Mouse (Mus musculus): ENCODE results near the gene Bcl9. TPM values are rescaled to one million over a fixed set of nuclear protein-coding genes. Genes with fewer than 3 reads are reported as not detected.

Bcl9 gene
- polyA plus RNA-seq, 1 experiment from 2014 or later = 60.9 TPM

DNA sequence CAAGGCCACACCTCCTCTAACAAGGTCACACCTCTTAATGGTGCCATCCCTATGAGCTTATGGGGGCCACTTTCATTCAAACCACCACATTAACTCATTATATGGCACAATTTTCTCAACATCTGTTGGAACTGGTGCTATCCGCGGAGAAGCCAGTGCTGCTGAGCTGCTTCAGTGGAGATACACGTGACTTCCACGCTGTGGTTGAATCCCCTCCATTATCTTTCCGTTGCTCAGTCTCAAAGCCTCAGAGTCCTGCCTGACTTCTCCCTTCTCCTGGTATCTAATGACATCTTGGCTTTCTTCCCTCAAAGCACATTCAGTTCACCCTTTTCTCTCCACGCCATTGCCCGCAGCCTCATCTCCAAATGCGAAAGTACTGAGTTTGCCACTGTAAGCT, 101.1 kb downstream of the Bcl9 start:
- WGBS = 93% methylated on average over 8 of the region's 8 CpGs
- H3K4me3 ChIP-seq = no peak overlapping the region
- H3K36me3 ChIP-seq = no peaks in the 10 kb centered on the region
- H3K4me1 ChIP-seq = peaks cover 11% of the 10 kb centered on the region
- no peak for ATAC-seq (ENCODE audit: low FRiP score, low read depth)
- H3K4me2 ChIP-seq (replicated peaks) = no peak overlapping the region
- H3K27ac ChIP-seq = no peak overlapping the region
- no peaks in the 10 kb centered on the region for H3K9me3 ChIP-seq
- H3K9ac ChIP-seq = no peak overlapping the region
- no peaks in the 10 kb centered on the region for H3K27me3 ChIP-seq (replicated peaks)

DNA sequence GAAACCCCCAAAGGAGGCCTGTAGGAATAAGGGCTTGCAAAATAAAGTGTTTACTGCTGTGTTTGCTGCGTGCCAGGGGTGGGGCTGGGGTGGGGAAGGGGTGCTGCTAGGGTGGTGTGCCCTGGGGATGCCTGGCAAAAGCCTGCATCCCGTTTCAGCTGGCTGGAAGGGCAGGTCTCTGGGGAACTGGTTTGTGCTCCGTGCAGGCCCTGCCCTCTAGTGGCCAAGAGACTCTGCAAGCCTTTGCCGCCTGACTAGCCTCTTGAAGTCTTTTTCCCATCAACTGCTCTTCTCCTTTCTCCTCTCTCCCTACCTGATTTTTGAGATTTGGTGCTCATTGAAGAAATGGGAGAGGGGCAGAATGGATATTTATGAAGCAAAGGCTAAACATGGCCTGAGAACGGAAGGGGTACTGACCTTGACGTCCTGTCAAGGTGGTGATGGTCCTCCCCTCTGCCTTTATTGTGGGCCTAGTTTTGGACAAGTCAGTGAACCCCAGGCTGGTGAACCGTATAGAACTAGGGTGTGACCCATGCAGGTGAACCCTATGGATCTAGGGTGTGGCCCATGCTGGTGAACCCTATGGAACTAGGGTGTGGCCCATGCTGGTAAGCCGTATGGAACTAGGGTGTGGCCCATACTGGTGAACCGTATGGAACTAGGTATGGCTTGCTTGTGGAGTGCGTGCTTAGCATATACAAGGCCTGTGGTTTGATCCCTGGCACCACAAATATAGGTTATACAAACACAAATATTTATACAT, 112.4 kb downstream of the Bcl9 start:
- Histone ChIP-seq H3K9ac (no peak overlapping the region), H3K9me3 (no peaks in the 10 kb centered on the region), H3K4me1 (no peaks in the 10 kb centered on the region), H3K27ac (no peak overlapping the region), H3K36me3 (no peaks in the 10 kb centered on the region), H3K4me2 (replicated peaks) (no peak overlapping the region), H3K4me3 (no peak overlapping the region), H3K27me3 (replicated peaks) (peaks cover 4% of the 10 kb centered on the region)
- 44% methylated on average over 10 of the region's 10 CpGs for WGBS
- ATAC-seq (ENCODE audit: low FRiP score, low read depth) = peak; percentile 48; the same call in 1 of the 2 replicates

DNA sequence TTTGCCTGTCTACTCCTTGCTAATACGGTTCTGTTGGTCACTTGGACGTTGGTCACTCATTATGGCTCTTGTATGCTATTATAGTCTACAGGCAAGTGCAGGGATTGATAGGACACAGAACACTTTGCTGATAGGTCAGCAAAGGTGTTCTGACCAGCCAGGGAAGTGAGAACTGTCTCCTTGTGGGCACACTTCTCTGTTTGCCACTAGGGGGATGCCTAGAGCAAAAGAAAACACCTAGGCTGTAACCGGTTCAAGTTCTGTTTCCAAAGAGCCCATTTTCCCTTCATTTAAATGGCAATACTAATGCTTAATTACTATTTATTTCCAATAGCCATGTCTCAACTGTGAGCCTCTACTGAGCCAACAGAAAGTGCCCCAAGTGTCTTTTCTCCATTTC, 113.9 kb downstream of the Bcl9 start:
- Histone ChIP-seq H3K4me3 (no peak overlapping the region), H3K9ac (no peak overlapping the region), H3K27me3 (replicated peaks) (peaks cover 4% of the 10 kb centered on the region), H3K9me3 (no peaks in the 10 kb centered on the region), H3K36me3 (no peaks in the 10 kb centered on the region), H3K4me1 (no peaks in the 10 kb centered on the region), H3K4me2 (replicated peaks) (no peak overlapping the region), H3K27ac (no peak overlapping the region)
- no peak for ATAC-seq (ENCODE audit: low FRiP score, low read depth)
- 50% methylated on average over 3 of the region's 3 CpGs for WGBS

DNA sequence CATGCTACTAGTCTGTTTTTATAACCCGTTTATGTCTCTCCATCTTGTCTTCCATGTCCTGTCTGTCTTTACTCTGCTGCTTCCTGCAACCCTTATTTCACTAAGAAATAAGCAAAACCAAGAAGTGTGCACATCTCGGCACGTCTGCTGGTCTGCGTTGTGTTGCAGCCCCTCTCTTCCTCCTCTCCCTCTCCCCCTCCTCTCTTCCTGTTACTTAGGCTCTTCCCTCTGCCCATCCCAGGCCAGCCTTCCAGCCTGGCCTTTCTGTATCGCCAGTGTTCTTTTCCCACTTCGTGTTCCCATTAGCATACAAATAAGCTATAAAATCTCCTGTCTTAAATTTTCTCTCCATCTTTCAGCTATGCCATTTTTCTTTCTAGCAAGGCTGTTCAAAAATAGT, 117.2 kb downstream of the Bcl9 start:
- Histone ChIP-seq H3K4me2 (replicated peaks) (no peak overlapping the region), H3K9me3 (no peaks in the 10 kb centered on the region), H3K27ac (no peak overlapping the region), H3K4me3 (no peak overlapping the region), H3K27me3 (replicated peaks) (peaks cover 4% of the 10 kb centered on the region; the same call in 1 of the 2 replicates), H3K36me3 (no peaks in the 10 kb centered on the region), H3K4me1 (no peaks in the 10 kb centered on the region), H3K9ac (no peak overlapping the region)
- 34% methylated on average over 6 of the region's 6 CpGs for WGBS
- ATAC-seq (ENCODE audit: low FRiP score, low read depth) = no peak

DNA sequence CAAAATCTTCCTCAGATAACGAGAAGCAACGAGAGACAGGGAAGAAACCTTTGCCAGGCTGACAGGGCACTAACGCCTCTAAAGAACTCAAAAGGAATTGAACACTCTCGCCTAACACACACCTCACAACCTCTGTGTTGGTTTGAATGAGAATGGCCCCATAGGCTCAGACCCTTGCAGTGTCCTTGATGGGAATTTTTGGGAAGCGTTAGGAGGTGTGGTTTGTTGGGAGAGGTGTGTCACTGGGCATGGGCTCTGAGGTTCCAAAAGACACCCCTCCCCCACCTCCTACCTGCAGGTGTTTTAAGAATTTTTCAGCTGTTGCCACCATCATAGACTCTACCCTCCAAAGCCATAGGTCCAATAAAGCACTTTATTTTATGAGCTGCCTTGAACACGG, 118.8 kb downstream of the Bcl9 start:
- H3K4me3 ChIP-seq = no peak overlapping the region

DNA sequence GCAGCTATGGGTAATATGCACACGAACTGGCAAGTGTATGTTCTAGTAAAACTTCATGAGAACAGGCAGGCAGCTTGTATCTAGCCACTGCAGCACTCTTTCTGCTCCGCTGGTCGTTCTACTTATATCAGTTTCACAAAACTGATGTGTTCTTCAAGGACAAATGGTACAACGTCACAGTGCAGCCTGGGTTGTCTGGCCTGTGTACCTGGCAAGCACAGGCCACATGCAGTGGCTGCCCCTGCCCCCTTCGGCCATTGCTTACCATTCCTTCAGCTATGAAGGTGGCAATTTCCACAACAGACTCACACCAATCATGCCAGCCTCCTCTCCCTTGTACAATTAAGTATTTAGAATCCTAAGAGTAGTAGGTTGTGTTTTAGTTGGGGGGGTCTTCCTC, 125.1 kb downstream of the Bcl9 start:
- Histone ChIP-seq H3K36me3 (peaks cover 3% of the 10 kb centered on the region; the same call in 1 of the 2 replicates), H3K4me3 (no peak overlapping the region), H3K9ac (no peak overlapping the region), H3K4me1 (no peaks in the 10 kb centered on the region), H3K4me2 (replicated peaks) (no peak overlapping the region), H3K27ac (no peak overlapping the region), H3K9me3 (no peaks in the 10 kb centered on the region), H3K27me3 (replicated peaks) (no peaks in the 10 kb centered on the region)
- WGBS = 85% methylated on average over 5 of the region's 5 CpGs
- no peak for ATAC-seq (ENCODE audit: low FRiP score, low read depth)

More for the DNA sequence above, 118.8 kb downstream of the Bcl9 start:
- Histone ChIP-seq H3K36me3 (no peaks in the 10 kb centered on the region), H3K4me2 (replicated peaks) (no peak overlapping the region), H3K9me3 (no peaks in the 10 kb centered on the region), H3K27me3 (replicated peaks) (no peaks in the 10 kb centered on the region), H3K9ac (no peak overlapping the region), H3K27ac (no peak overlapping the region), H3K4me1 (no peaks in the 10 kb centered on the region)
- ATAC-seq (ENCODE audit: low FRiP score, low read depth) = no peak
- 51% methylated on average over 6 of the region's 6 CpGs for WGBS

DNA sequence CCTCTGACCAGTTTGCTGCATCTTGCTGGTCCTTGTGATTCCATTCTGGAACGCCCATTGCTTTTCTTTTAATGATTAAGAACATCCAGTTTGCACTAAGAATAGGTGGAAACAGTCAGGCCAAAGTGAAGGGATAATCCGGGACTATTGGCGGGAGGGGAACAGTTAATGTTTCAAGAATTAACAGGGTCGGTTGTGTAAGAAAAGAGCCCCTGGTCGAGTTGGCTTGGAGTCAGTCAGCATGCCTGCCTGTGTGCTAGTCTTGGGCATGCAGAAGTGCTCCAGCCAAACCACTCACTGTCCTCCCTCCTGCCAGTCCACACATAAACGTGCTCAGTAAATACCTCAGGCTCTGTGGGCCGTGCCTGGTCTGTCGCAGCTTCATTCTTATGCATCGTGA, 125.5 kb downstream of the Bcl9 start:
- H3K9me3 ChIP-seq = no peaks in the 10 kb centered on the region
- no peak overlapping the region for H3K27ac ChIP-seq
- WGBS = 76% methylated on average over 9 of the region's 9 CpGs
- H3K4me2 ChIP-seq (replicated peaks) = no peak overlapping the region
- H3K27me3 ChIP-seq (replicated peaks) = no peaks in the 10 kb centered on the region
- ATAC-seq (ENCODE audit: low FRiP score, low read depth) = no peak
- no peaks in the 10 kb centered on the region for H3K4me1 ChIP-seq
- H3K4me3 ChIP-seq = no peak overlapping the region
- peaks cover 3% of the 10 kb centered on the region; the same call in 1 of the 2 replicates for H3K36me3 ChIP-seq
- H3K9ac ChIP-seq = no peak overlapping the region

DNA sequence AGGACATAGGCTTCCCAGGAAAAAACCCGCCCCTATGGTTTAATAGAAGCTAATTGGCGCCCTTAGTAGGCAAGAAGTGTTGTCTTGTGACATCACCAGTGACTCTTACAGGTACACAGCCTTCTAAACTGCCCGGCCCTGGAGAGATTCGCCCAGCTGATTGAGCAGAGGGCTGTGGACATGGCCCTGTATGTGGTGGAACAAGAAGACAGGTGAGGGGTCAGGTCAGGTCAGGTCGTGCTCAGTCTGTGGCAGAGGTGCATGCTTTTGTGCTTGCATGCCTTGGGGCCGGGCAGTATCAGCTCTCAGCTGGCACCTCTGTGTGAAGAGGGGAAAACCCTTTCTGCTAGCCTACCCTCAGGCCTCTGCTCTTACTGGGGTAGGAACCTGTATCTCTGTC, 126.2 kb downstream of the Bcl9 start:
- H3K4me3 ChIP-seq = no peak overlapping the region
- no peak overlapping the region for H3K27ac ChIP-seq
- no peak overlapping the region for H3K4me2 ChIP-seq (replicated peaks)
- H3K27me3 ChIP-seq (replicated peaks) = no peaks in the 10 kb centered on the region
- no peak overlapping the region for H3K9ac ChIP-seq
- no peaks in the 10 kb centered on the region for H3K4me1 ChIP-seq
- no peaks in the 10 kb centered on the region for H3K9me3 ChIP-seq
- no peak for ATAC-seq (ENCODE audit: low FRiP score, low read depth)
- H3K36me3 ChIP-seq = peaks cover 6% of the 10 kb centered on the region; the same call in 1 of the 2 replicates
- 77% methylated on average over 6 of the region's 6 CpGs for whole genome bisulfite sequencing

DNA sequence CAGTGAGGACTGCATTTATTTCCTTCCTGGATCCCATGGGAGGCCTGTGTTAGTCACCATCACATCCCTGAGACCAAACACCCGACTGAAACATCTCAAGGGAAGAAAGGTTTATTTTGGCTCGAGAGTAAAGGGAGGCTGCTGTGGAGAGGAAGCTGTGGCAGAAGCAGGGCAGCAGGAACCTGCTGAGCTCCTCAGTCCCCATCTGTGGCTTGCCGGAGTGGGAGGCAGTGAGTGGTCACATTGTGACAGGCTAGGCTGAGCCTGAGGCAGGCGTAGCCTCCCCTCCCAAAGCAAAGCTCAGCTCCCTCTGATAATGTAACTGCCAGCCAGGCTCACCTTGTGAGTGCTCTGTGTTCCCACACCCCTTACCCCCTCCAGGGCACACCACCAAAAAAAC, 130.6 kb downstream of the Bcl9 start:
- Histone ChIP-seq H3K27ac (no peak overlapping the region), H3K4me1 (no peaks in the 10 kb centered on the region), H3K27me3 (replicated peaks) (no peaks in the 10 kb centered on the region), H3K9me3 (no peaks in the 10 kb centered on the region), H3K4me2 (replicated peaks) (no peak overlapping the region), H3K36me3 (peaks cover 6% of the 10 kb centered on the region; the same call in 1 of the 2 replicates), H3K4me3 (no peak overlapping the region), H3K9ac (no peak overlapping the region)
- no peak for ATAC-seq (ENCODE audit: low FRiP score, low read depth)
- 73% methylated on average over 4 of the region's 4 CpGs for WGBS

DNA sequence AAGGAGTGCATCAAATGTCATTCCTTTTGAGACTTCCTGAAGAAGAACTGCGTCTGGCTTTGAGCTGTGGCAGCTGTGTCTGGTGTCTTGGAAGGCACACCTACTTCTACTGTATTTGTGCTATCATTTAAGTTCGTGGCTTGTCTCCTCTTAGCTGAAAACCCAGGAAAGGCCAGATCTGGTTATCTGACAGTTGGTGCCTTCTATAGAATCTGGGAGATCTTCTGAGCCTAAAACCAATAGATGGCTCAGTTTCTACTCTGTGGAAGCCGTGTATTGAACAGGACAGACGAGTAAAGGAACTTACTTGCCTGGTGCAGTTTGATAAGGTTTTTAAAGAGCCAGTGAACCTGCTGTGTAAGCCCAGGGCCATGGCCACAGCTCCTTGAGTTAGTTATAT, 133.2 kb downstream of the Bcl9 start:
- no peaks in the 10 kb centered on the region for H3K27me3 ChIP-seq (replicated peaks)
- H3K9me3 ChIP-seq = no peaks in the 10 kb centered on the region
- peaks cover 10% of the 10 kb centered on the region for H3K4me1 ChIP-seq
- ATAC-seq (ENCODE audit: low FRiP score, low read depth) = no peak
- 92% methylated on average over 4 of the region's 4 CpGs for WGBS
- H3K9ac ChIP-seq = no peak overlapping the region
- H3K4me3 ChIP-seq = no peak overlapping the region
- no peak overlapping the region for H3K27ac ChIP-seq
- 0 out of 2 replicates have a peak, but pooled peaks cover 3% of the 10 kb centered on the region for H3K36me3 ChIP-seq
- no peak overlapping the region for H3K4me2 ChIP-seq (replicated peaks)

DNA sequence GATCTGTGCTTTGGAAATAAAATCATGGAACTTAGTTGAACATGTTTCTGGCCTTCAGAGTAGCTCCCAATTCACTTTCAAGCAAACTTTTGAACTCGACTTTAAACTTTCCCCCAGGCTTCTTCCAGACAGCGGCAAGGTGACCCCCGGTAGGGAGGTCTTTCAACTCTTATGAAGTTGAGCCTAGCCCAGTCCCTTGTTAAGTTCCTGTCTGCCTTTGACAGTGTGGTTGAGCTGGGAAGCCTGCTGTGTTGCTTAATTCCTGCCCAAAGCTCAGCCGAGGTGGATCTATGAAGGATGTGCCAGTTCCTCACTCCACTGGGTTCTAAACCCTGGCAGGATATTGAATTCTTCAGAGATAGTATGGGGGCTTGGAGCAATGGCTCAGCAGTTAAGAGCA, 135.9 kb downstream of the Bcl9 start:
- no peak overlapping the region for H3K27ac ChIP-seq
- H3K9ac ChIP-seq = no peak overlapping the region
- no peaks in the 10 kb centered on the region for H3K27me3 ChIP-seq (replicated peaks)
- H3K9me3 ChIP-seq = no peaks in the 10 kb centered on the region
- no peak overlapping the region for H3K4me2 ChIP-seq (replicated peaks)
- WGBS = 70% methylated on average over 4 of the region's 4 CpGs
- peaks cover 15% of the 10 kb centered on the region for H3K4me1 ChIP-seq
- ATAC-seq (ENCODE audit: low FRiP score, low read depth) = no peak
- H3K4me3 ChIP-seq = no peak overlapping the region
- H3K36me3 ChIP-seq = 0 out of 2 replicates have a peak, but pooled peaks cover 2% of the 10 kb centered on the region

DNA sequence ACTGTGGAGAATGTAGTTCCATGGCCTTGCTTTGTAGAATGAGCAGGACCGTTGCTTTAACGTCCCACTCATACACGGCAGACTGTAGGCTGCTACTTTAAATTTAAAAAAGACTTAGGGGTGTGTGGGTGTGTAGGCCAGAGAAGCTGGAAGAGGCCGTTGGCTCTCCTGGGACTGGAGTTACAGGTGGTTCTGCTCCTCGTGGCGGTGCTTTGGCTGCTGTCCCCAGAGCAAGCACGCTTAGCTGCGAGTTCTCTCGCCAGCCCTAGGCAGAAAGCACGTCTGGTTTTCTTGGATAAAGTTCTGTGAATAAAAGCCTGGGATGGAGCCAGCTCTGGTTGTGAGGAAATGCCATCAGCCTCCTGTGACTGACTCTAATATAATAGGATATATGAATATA, 136.8 kb downstream of the Bcl9 start:
- no peak overlapping the region for H3K9ac ChIP-seq
- 77% methylated on average over 10 of the region's 10 CpGs for WGBS
- H3K4me2 ChIP-seq (replicated peaks) = no peak overlapping the region
- H3K4me1 ChIP-seq = peaks cover 15% of the 10 kb centered on the region
- no peak overlapping the region for H3K27ac ChIP-seq
- no peak for ATAC-seq (ENCODE audit: low FRiP score, low read depth)
- no peaks in the 10 kb centered on the region for H3K36me3 ChIP-seq
- H3K9me3 ChIP-seq = no peaks in the 10 kb centered on the region
- no peaks in the 10 kb centered on the region for H3K27me3 ChIP-seq (replicated peaks)
- no peak overlapping the region for H3K4me3 ChIP-seq

DNA sequence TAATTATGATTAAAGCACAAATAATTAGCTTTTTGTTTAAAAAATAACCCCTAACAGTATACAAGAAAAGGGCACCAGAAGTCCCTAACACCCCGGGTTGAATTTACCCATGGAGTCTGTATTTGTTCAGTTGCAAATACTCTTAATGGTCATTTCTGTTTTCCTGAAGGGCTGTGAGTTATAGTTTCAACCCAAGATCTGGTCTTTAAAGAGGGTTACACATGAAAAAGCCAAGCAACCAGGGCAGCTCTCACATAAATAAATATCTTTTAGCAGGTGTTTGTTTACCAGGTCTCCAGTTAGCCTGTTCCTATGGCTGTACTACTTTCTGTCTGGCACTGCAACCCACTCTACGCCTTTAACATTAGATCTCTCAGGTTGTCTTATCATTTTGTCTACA, 137.7 kb downstream of the Bcl9 start:
- Histone ChIP-seq H3K9ac (no peak overlapping the region), H3K27ac (no peak overlapping the region), H3K4me2 (replicated peaks) (peak overlapping the region; percentile 86), H3K9me3 (no peaks in the 10 kb centered on the region), H3K27me3 (replicated peaks) (no peaks in the 10 kb centered on the region), H3K36me3 (no peaks in the 10 kb centered on the region), H3K4me3 (no peak overlapping the region), H3K4me1 (peaks cover 15% of the 10 kb centered on the region)
- no peak for ATAC-seq (ENCODE audit: low FRiP score, low read depth)
- WGBS = 83% methylated on average over 2 of the region's 2 CpGs
